Mouse (Mus musculus): Measurements from ENCODE around the gene Sfxn1. TPM values are rescaled to one million over a fixed set of nuclear protein-coding genes. Genes with fewer than 3 reads are reported as not detected.

Gene Sfxn1
- polyA plus RNA-seq, 1 experiment from 2014 or later, result 83.1 TPM

DNA sequence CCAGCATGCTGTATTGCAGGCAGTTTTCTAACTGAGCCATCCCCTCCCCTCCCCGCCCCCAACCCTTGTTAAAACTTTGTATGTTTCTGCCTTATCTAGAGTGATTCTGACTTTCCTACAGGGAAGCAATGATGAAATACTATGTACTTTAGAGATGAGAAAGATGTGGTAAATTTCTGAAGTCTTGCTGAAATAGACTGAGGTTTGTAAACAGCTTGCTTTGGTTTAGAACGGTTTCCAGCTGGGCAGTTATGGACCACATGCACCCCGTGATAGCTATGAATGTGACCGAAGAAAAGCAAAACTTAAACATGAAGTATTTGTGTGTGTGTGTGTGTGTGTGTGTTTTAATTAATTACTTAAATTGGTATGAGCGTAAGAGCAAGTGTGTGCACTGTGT lies 13.2 kb downstream of the Sfxn1 start:
- Histone ChIP-seq H3K9me3 (ENCODE audit: low read depth, low read length) (no peaks in the 10 kb centered on the region), H3K4me1 (ENCODE audit: insufficient read depth) (no peaks in the 10 kb centered on the region), H3K4me2 (no peak overlapping the region), H3K4me3 (ENCODE audit: low read depth, low read length) (no peak overlapping the region), H3K36me3 (ENCODE audit: insufficient read depth) (peaks cover 47% of the 10 kb centered on the region), H3K27me3 (ENCODE audit: insufficient read depth, low read length) (no peaks in the 10 kb centered on the region), H3K27ac (ENCODE audit: low read depth) (no peak overlapping the region), H3K9ac (no peak overlapping the region)
- TF ChIP-seq CTCF (IDR thresholded peaks at IDR 0.05; ENCODE audit: low read depth), result no peak
- ATAC-seq (ENCODE audit: insufficient read depth), result no peak
- WGBS, result 57% methylated on average over 5 of the region's 5 CpGs
- no peak for DNase-seq

DNA sequence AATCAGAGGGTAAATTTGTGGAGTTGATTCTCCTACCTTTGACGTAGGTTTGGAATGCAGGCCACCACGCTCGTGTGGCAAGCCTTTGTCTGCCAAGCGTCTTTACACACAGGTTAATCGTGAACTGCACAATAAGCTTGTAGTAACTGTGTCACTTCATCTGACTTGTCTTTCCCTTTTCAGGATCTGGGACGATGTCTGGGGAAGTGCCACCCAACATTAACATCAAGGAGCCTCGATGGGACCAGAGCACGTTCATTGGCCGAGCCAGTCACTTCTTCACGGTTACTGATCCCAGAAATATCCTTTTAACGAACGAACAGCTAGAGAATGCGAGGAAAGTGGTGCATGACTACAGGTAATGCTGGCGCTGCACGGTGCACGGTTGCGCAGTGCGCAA lies 13.6 kb downstream of the Sfxn1 start:
- no peaks in the 10 kb centered on the region for H3K4me1 ChIP-seq (ENCODE audit: insufficient read depth)
- no peak for TF ChIP-seq CTCF (IDR thresholded peaks at IDR 0.05; ENCODE audit: low read depth)
- no peak for DNase-seq
- no peak overlapping the region for H3K4me3 ChIP-seq (ENCODE audit: low read depth, low read length)
- WGBS, result 83% methylated on average over 18 of the region's 18 CpGs
- peaks cover 49% of the 10 kb centered on the region for H3K36me3 ChIP-seq (ENCODE audit: insufficient read depth)
- no peak overlapping the region for H3K4me2 ChIP-seq
- no peak overlapping the region for H3K27ac ChIP-seq (ENCODE audit: low read depth)
- no peaks in the 10 kb centered on the region for H3K9me3 ChIP-seq (ENCODE audit: low read depth, low read length)
- no peak overlapping the region for H3K9ac ChIP-seq
- no peak for ATAC-seq (ENCODE audit: insufficient read depth)
- no peaks in the 10 kb centered on the region for H3K27me3 ChIP-seq (ENCODE audit: insufficient read depth, low read length)

DNA sequence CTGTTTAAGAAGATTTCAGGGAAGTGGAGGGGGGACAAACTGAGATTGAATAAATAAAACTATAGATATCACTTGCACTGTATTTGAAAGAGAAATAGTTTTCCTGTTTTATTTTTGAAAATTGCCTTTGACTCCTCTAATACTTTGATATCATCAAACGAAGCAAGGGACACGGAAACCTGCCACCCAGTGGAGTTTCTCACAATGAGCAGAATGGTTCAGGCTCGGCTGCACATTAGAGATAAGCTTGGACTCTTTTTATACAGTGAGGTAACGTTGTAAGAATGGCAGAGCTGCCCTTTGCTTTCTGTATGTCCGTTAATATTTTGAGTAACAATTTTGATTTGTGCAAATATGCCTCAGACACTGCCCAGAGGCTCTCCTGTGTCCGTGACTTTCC lies 20.1 kb downstream of the Sfxn1 start:
- DNase-seq, result no peak
- Histone ChIP-seq H3K27ac (ENCODE audit: low read depth) (no peak overlapping the region), H3K9me3 (ENCODE audit: low read depth, low read length) (no peaks in the 10 kb centered on the region), H3K4me1 (ENCODE audit: insufficient read depth) (no peaks in the 10 kb centered on the region), H3K4me3 (ENCODE audit: low read depth, low read length) (no peak overlapping the region), H3K36me3 (ENCODE audit: insufficient read depth) (peaks cover 86% of the 10 kb centered on the region), H3K27me3 (ENCODE audit: insufficient read depth, low read length) (no peaks in the 10 kb centered on the region), H3K9ac (no peak overlapping the region), H3K4me2 (no peak overlapping the region)
- WGBS, result 87% methylated on average over 6 of the region's 6 CpGs
- TF ChIP-seq CTCF (IDR thresholded peaks at IDR 0.05; ENCODE audit: low read depth), result no peak
- no peak for ATAC-seq (ENCODE audit: insufficient read depth)

DNA sequence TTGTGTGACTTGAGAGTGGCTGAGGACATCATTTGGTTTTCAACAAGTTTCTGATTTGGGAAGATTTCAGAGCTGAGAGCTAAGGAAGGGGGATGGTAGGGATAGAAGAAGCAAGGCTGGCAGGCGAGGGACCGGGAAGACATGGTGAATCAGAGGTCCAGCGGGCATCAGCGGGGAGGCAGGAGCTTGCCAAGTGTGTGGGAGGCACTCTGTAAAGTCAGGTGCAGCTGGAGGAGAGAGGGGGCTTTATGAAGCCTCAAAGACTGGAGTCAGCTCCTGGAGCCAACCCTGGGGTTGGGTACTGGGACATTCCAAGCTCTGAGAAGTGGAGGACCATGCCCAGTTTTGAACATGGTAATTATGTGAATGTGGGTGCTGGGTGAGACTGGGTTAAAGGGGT lies 22.7 kb downstream of the Sfxn1 start:
- no peaks in the 10 kb centered on the region for H3K9me3 ChIP-seq (ENCODE audit: low read depth, low read length)
- no peaks in the 10 kb centered on the region for H3K27me3 ChIP-seq (ENCODE audit: insufficient read depth, low read length)
- H3K4me3 ChIP-seq (ENCODE audit: low read depth, low read length), result no peak overlapping the region
- no peaks in the 10 kb centered on the region for H3K4me1 ChIP-seq (ENCODE audit: insufficient read depth)
- peaks cover 82% of the 10 kb centered on the region for H3K36me3 ChIP-seq (ENCODE audit: insufficient read depth)
- no peak overlapping the region for H3K9ac ChIP-seq
- no peak overlapping the region for H3K27ac ChIP-seq (ENCODE audit: low read depth)
- no peak for DNase-seq
- ATAC-seq (ENCODE audit: insufficient read depth), result no peak
- H3K4me2 ChIP-seq, result no peak overlapping the region
- TF ChIP-seq CTCF (IDR thresholded peaks at IDR 0.05; ENCODE audit: low read depth), result no peak
- WGBS, result 89% methylated on average over 4 of the region's 4 CpGs

DNA sequence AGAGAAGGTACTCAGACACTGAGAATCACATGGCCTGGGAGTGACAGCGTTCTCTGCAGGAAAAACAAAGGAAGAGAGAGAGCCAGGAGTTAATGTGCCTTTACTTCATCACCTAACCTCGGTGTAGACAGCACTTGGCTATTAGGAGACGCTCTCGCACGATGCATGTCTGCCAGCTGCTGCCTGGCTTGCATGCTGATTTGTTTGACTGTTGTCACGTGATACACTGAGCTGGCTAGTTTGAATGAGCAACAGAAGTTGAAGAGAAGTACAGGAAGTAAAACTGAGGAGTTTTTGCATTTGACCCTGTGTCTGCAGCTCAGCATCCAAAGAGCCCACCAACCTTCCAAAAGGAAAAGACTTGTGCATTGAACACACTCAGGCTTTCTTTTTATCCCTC lies 23.3 kb downstream of the Sfxn1 start:
- no peak for TF ChIP-seq CTCF (IDR thresholded peaks at IDR 0.05; ENCODE audit: low read depth)
- Histone ChIP-seq H3K27me3 (ENCODE audit: insufficient read depth, low read length) (no peaks in the 10 kb centered on the region), H3K9ac (no peak overlapping the region), H3K27ac (ENCODE audit: low read depth) (no peak overlapping the region), H3K4me2 (no peak overlapping the region), H3K4me1 (ENCODE audit: insufficient read depth) (0 out of 2 replicates have a peak, but pooled peaks cover 3% of the 10 kb centered on the region), H3K36me3 (ENCODE audit: insufficient read depth) (peaks cover 80% of the 10 kb centered on the region), H3K9me3 (ENCODE audit: low read depth, low read length) (no peaks in the 10 kb centered on the region), H3K4me3 (ENCODE audit: low read depth, low read length) (no peak overlapping the region)
- 59% methylated on average over 6 of the region's 6 CpGs for WGBS
- no peak for ATAC-seq (ENCODE audit: insufficient read depth)
- DNase-seq, result no peak

DNA sequence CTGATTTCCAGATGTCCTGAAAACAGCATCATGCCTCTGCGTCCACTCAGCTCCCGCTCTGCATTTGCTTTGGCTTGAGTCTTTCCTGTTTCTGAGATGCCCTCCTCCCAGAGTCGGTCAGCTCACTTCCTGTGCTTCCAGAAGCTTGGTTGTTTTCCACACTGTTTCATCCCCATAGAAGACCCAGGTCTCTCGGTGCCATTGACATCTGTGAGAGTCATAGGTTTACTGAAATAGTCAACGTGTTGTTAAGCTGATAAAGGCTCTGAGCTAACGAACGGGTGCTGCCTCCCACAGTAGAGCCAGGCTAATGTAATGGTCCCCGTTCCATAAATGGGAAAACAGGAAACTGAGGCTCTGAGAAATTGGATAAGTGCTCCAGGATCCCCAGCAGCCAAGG lies 24.1 kb downstream of the Sfxn1 start:
- H3K9me3 ChIP-seq (ENCODE audit: low read depth, low read length), result no peaks in the 10 kb centered on the region
- peaks cover 85% of the 10 kb centered on the region for H3K36me3 ChIP-seq (ENCODE audit: insufficient read depth)
- ATAC-seq (ENCODE audit: insufficient read depth) (no peak), DNase-seq (no peak)
- TF ChIP-seq CTCF (IDR thresholded peaks at IDR 0.05; ENCODE audit: low read depth), result no peak
- 77% methylated on average over 8 of the region's 8 CpGs for WGBS
- no peak overlapping the region for H3K4me3 ChIP-seq (ENCODE audit: low read depth, low read length)
- H3K27me3 ChIP-seq (ENCODE audit: insufficient read depth, low read length), result no peaks in the 10 kb centered on the region
- no peak overlapping the region for H3K4me2 ChIP-seq
- no peak overlapping the region for H3K27ac ChIP-seq (ENCODE audit: low read depth)
- no peak overlapping the region for H3K9ac ChIP-seq
- H3K4me1 ChIP-seq (ENCODE audit: insufficient read depth), result 0 out of 2 replicates have a peak, but pooled peaks cover 3% of the 10 kb centered on the region

DNA sequence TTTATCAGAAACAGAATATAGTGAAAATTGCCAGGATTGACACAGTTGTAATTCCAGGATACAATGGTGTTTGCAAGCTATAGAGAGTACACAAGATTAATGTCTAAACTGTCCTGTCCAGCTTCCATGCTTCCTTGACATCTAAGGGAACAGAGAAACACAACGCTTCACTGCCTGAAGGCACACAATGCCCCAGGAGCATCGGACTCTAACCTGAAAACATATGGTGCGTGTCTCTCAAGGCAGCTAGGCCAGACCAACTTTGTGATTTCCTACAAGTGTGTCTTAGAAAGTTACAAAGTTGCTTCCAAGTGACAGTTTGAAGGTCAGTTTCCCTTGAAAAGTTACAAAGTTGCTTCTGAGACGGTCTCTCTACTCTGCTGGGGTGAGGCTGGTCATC lies 25.6 kb downstream of the Sfxn1 start:
- H3K4me3 ChIP-seq (ENCODE audit: low read depth, low read length), result no peak overlapping the region
- DNase-seq (no peak), ATAC-seq (ENCODE audit: insufficient read depth) (no peak)
- H3K4me2 ChIP-seq, result no peak overlapping the region
- 91% methylated on average over 4 of the region's 4 CpGs for WGBS
- 0 out of 2 replicates have a peak, but pooled peaks cover 3% of the 10 kb centered on the region for H3K4me1 ChIP-seq (ENCODE audit: insufficient read depth)
- H3K27me3 ChIP-seq (ENCODE audit: insufficient read depth, low read length), result no peaks in the 10 kb centered on the region
- TF ChIP-seq CTCF (IDR thresholded peaks at IDR 0.05; ENCODE audit: low read depth), result no peak
- H3K9me3 ChIP-seq (ENCODE audit: low read depth, low read length), result no peaks in the 10 kb centered on the region
- H3K27ac ChIP-seq (ENCODE audit: low read depth), result no peak overlapping the region
- H3K9ac ChIP-seq, result no peak overlapping the region
- H3K36me3 ChIP-seq (ENCODE audit: insufficient read depth), result peaks cover 74% of the 10 kb centered on the region

DNA sequence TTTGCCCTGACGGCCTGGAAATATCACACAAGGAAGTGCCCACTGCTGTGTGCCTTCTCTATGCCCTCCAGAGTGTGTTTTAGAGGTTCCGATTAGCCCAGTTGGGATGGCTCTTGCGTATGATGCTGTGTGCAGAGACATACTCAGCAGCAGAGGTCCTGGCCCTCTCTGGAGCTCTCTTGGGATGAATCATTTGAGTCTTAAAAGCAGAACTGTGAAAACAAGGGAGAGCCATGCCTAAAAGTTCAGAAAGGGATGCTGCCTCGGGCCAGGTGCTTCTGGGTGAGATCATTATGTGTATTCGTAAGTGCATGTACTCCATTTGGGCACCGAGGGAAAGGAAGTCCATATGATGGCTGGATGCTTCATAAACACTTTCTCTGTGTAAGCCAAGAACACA lies 26.1 kb downstream of the Sfxn1 start:
- H3K36me3 ChIP-seq (ENCODE audit: insufficient read depth), result peaks cover 70% of the 10 kb centered on the region
- no peak overlapping the region for H3K27ac ChIP-seq (ENCODE audit: low read depth)
- WGBS, result 94% methylated on average over 6 of the region's 6 CpGs

More for the DNA sequence above, 26.1 kb downstream of the Sfxn1 start:
- no peaks in the 10 kb centered on the region for H3K9me3 ChIP-seq (ENCODE audit: low read depth, low read length)
- TF ChIP-seq CTCF (IDR thresholded peaks at IDR 0.05; ENCODE audit: low read depth), result no peak
- DNase-seq (no peak), ATAC-seq (ENCODE audit: insufficient read depth) (no peak)
- H3K27me3 ChIP-seq (ENCODE audit: insufficient read depth, low read length), result no peaks in the 10 kb centered on the region
- no peak overlapping the region for H3K4me3 ChIP-seq (ENCODE audit: low read depth, low read length)
- H3K4me1 ChIP-seq (ENCODE audit: insufficient read depth), result 0 out of 2 replicates have a peak, but pooled peaks cover 3% of the 10 kb centered on the region
- no peak overlapping the region for H3K9ac ChIP-seq
- no peak overlapping the region for H3K4me2 ChIP-seq
